ENCODE assay signal across 17 mouse cellular contexts in genomic region chr13:20454357-20454756, GRCm38 (mm10).
DNase-seq lines count a peak whose midpoint lies in the region; ATAC-seq lines count a peak whose summit lies in the region.
"Had no signal": no experiment of that assay in that cellular context is flagged by ENCODE, and none has a peak within 500 bp of the region (broad histone marks: within the 10 kb centered on the region; RNA-seq: fewer than 3 reads in every experiment).

No protein-coding gene starts in this region.

- no peaks in the 10 kb centered on the region for H3K27me3 ChIP-seq in midbrain, embryonic 11.5 days (ENCODE audit: control insufficient read depth, insufficient read depth, low read length)
- no peaks in the 10 kb centered on the region for H3K27me3 ChIP-seq in midbrain, embryonic 10.5 days (ENCODE audit: low read depth, poor library complexity, severe bottlenecking)
- H3K27me3 ChIP-seq in forebrain, embryonic 14.5 days (replicated peaks; ENCODE audit: control insufficient read depth, insufficient read depth, low read length): no peaks in the 10 kb centered on the region
- H3K27me3 ChIP-seq in neural tube, embryonic 15.5 days (replicated peaks): no peaks in the 10 kb centered on the region
- H3K27me3 ChIP-seq: intestine, embryonic 15.5 days; limb, embryonic 15.5 days; lung, embryonic 15.5 days; megakaryocyte, embryonic 14.5 days had no signal

- intact Hi-C loops in left cerebral cortex, postnatal 25 days (cut with DNase I): no loop called here

- H3K9me3 ChIP-seq in midbrain, embryonic 11.5 days (ENCODE audit: control insufficient read depth, low read length): no peaks in the 10 kb centered on the region
- no peaks in the 10 kb centered on the region for H3K9me3 ChIP-seq in midbrain, embryonic 10.5 days (replicated peaks)
- H3K9me3 ChIP-seq in forebrain, embryonic 14.5 days (replicated peaks; ENCODE audit: control insufficient read depth, low read length): no peaks in the 10 kb centered on the region
- no peaks in the 10 kb centered on the region for H3K9me3 ChIP-seq in neural tube, embryonic 15.5 days (replicated peaks)
- H3K9me3 ChIP-seq: intestine, embryonic 15.5 days; limb, embryonic 15.5 days; lung, embryonic 15.5 days; megakaryocyte, embryonic 14.5 days had no signal

- no peak overlapping the region for H3K4me2 ChIP-seq in midbrain, embryonic 11.5 days
- no peak overlapping the region for H3K4me2 ChIP-seq in forebrain, embryonic 14.5 days (ENCODE audit: low read length)
- H3K4me2 ChIP-seq in neural tube, embryonic 15.5 days: no peak overlapping the region
- H3K4me2 ChIP-seq: intestine, embryonic 15.5 days; limb, embryonic 15.5 days; lung, embryonic 15.5 days had no signal

- DNase-seq in midbrain, embryonic 11.5 days (ENCODE audit: low spot score, missing footprints): peak; percentile 69
- DNase-seq in midbrain, embryonic 10.5 days (ENCODE audit: low spot score): no peak
- peak; percentile 78 for DNase-seq in forebrain, embryonic 14.5 days (ENCODE audit: low spot score)
- peak; percentile 23 for DNase-seq in mesoderm, embryonic 11.5 days (ENCODE audit: low read depth, low spot score)
- DNase-seq in lung, postnatal 25 days (ENCODE audit: low spot score): no peak
- DNase-seq in left cerebral cortex, postnatal 25 days (ENCODE audit: low spot score in 2 of 2): no peak
- no peak for DNase-seq in urinary bladder, postnatal 14 days (ENCODE audit: low spot score)
- DNase-seq: cerebellum, adult 2 months; heart, adult 2 months; right cerebral cortex, postnatal 4 days had no signal

- WGBS in midbrain, embryonic 11.5 days: 56% methylated on average over 1 of the region's 1 CpGs
- WGBS in midbrain, embryonic 10.5 days: 68% methylated on average over 1 of the region's 1 CpGs
- WGBS in forebrain, embryonic 14.5 days: 8% methylated on average over 1 of the region's 1 CpGs
- WGBS in neural tube, embryonic 15.5 days: 17% methylated on average over 1 of the region's 1 CpGs

- no peaks in the 10 kb centered on the region for H3K36me3 ChIP-seq in midbrain, embryonic 11.5 days (ENCODE audit: control insufficient read depth, insufficient read depth, low read length)
- no peaks in the 10 kb centered on the region for H3K36me3 ChIP-seq in midbrain, embryonic 10.5 days
- no peaks in the 10 kb centered on the region for H3K36me3 ChIP-seq in forebrain, embryonic 14.5 days (ENCODE audit: control insufficient read depth, insufficient read depth, low read length)
- H3K36me3 ChIP-seq in neural tube, embryonic 15.5 days: no peaks in the 10 kb centered on the region
- H3K36me3 ChIP-seq: intestine, embryonic 15.5 days; limb, embryonic 15.5 days had no signal

- no peak overlapping the region for H3K27ac ChIP-seq in midbrain, embryonic 11.5 days (ENCODE audit: low read depth, low read length)
- H3K27ac ChIP-seq in midbrain, embryonic 10.5 days (replicated peaks): no peak overlapping the region
- H3K27ac ChIP-seq in forebrain, embryonic 14.5 days (ENCODE audit: low read depth, low read length): peak overlapping the region; percentile 40; the same call in 1 of the 2 replicates
- peak overlapping the region; percentile 60; the same call in 1 of the 2 replicates for H3K27ac ChIP-seq in neural tube, embryonic 15.5 days (replicated peaks)
- H3K27ac ChIP-seq: heart, adult 2 months; intestine, embryonic 15.5 days; limb, embryonic 15.5 days; lung, embryonic 15.5 days had no signal

- no peak overlapping the region for H3K9ac ChIP-seq in midbrain, embryonic 11.5 days (ENCODE audit: low read length)
- no peak overlapping the region for H3K9ac ChIP-seq in forebrain, embryonic 14.5 days (ENCODE audit: low read length)
- no peak overlapping the region for H3K9ac ChIP-seq in neural tube, embryonic 15.5 days (replicated peaks)
- H3K9ac ChIP-seq: intestine, embryonic 15.5 days; limb, embryonic 15.5 days; lung, embryonic 15.5 days had no signal

- peaks cover 10% of the 10 kb centered on the region for H3K4me1 ChIP-seq in midbrain, embryonic 11.5 days (ENCODE audit: control insufficient read depth, insufficient read depth, low read length)
- H3K4me1 ChIP-seq in midbrain, embryonic 10.5 days: peaks cover 18% of the 10 kb centered on the region
- peaks cover 15% of the 10 kb centered on the region; the same call in 1 of the 2 replicates for H3K4me1 ChIP-seq in forebrain, embryonic 14.5 days (ENCODE audit: control insufficient read depth, insufficient read depth, low read length)
- peaks cover 20% of the 10 kb centered on the region for H3K4me1 ChIP-seq in neural tube, embryonic 15.5 days
- H3K4me1 ChIP-seq: intestine, embryonic 15.5 days; limb, embryonic 15.5 days; lung, embryonic 15.5 days; megakaryocyte, embryonic 14.5 days had no signal

- H3K4me3 ChIP-seq in midbrain, embryonic 11.5 days (ENCODE audit: low read depth, low read length): no peak overlapping the region
- no peak overlapping the region for H3K4me3 ChIP-seq in midbrain, embryonic 10.5 days
- no peak overlapping the region for H3K4me3 ChIP-seq in forebrain, embryonic 14.5 days (ENCODE audit: low read depth, low read length)
- H3K4me3 ChIP-seq in neural tube, embryonic 15.5 days (replicated peaks): no peak overlapping the region
- H3K4me3 ChIP-seq: heart, adult 2 months; intestine, embryonic 15.5 days; limb, embryonic 15.5 days; lung, embryonic 15.5 days; megakaryocyte, embryonic 14.5 days had no signal

- peak; percentile 72; the same call in 1 of the 2 replicates for ATAC-seq in midbrain, embryonic 11.5 days (ENCODE audit: low FRiP score)
- peak; percentile 83 for ATAC-seq in forebrain, embryonic 14.5 days
- ATAC-seq in neural tube, embryonic 15.5 days (ENCODE audit: low FRiP score): peak; percentile 89
- ATAC-seq: activated CD4-positive, CD25-positive, alpha-beta regulatory T cell, adult 4 months; CD4-positive, CD25-positive, alpha-beta regulatory T cell, adult 4 months; intestine, embryonic 15.5 days had no signal

Comparison
In these comparisons a context has a peak if more than half of its experiments do, and no peak if none do; other contexts are left out.
1. DNase-seq: peak in midbrain, embryonic 11.5 days (single experiment), forebrain, embryonic 14.5 days (single experiment) and mesoderm, embryonic 11.5 days (single experiment); none in midbrain, embryonic 10.5 days (single experiment), lung, postnatal 25 days (single experiment), left cerebral cortex, postnatal 25 days (0 of 2) and urinary bladder, postnatal 14 days (single experiment).
2. H3K27ac ChIP-seq: peak in forebrain, embryonic 14.5 days (single experiment) and neural tube, embryonic 15.5 days (single experiment); none in midbrain, embryonic 11.5 days (single experiment) and midbrain, embryonic 10.5 days (single experiment).
3. Peak in every context shown above with its lines, with median percentiles within 50 percentile points of each other: ATAC-seq.